ENCODE assay signal across 26 mouse cellular contexts in genomic region chr10:11746959-11747358, GRCm38 (mm10).
DNase-seq lines count a peak whose midpoint lies in the region; ATAC-seq and TF ChIP-seq lines count a peak whose summit lies in the region.
"Had no signal": no experiment of that assay in that cellular context is flagged by ENCODE, and none has a peak within 500 bp of the region (broad histone marks: within the 10 kb centered on the region; RNA-seq: fewer than 3 reads in every experiment).

No protein-coding gene starts in this region.

- DNase-seq in ES-CJ7 (ENCODE audit: low read depth, low spot score) (peak; percentile 85), R1 (ENCODE audit: low read depth, low spot score) (peak; percentile 90)
- no peak for DNase-seq in forebrain, embryonic 11.5 days (ENCODE audit: low spot score)
- DNase-seq in c-Kit-positive CD71-positive TER-119-positive erythroid progenitor cells, embryonic 14.5 days (ENCODE audit: low spot score) = no peak
- DNase-seq in lung, postnatal 14 days = no peak
- DNase-seq: adrenal gland, adult 8-10 months; adrenal gland, postnatal 14 days; adrenal gland, postnatal 36 days; cerebellum, adult 11 months; cerebellum, adult 18-20 months; cerebellum, adult 8-10 months; cerebellum, adult 9-11 months; cerebellum, postnatal 14 days; cerebellum, postnatal 36 days; embryo, embryonic 11 days; forebrain, postnatal 0 days had no signal

- TF ChIP-seq EP300 in ES-Bruce4 (IDR thresholded peaks at IDR 0.05; ENCODE audit: insufficient read depth, low read depth, low read length) = peak; percentile 33; the same call in 1 of the 2 replicates

- ATAC-seq in forebrain, embryonic 11.5 days (replicated peaks; ENCODE audit: low FRiP score) = no peak
- ATAC-seq: activated CD4-positive, CD25-positive, alpha-beta regulatory T cell, adult 4 months; forebrain, embryonic 13.5 days; forebrain, embryonic 15.5 days; forebrain, postnatal 0 days; Patski had no signal

- no peak overlapping the region for H3K4me3 ChIP-seq in ES-Bruce4 (ENCODE audit: low read depth, low read length)
- H3K4me3 ChIP-seq in forebrain, embryonic 11.5 days (ENCODE audit: low read depth, low read length) = no peak overlapping the region
- H3K4me3 ChIP-seq: embryonic facial prominence, embryonic 12.5 days; embryonic facial prominence, embryonic 15.5 days; erythroblast, embryonic 14.5 days; forebrain, embryonic 10.5 days; forebrain, embryonic 13.5 days; forebrain, embryonic 15.5 days had no signal

- no peaks in the 10 kb centered on the region for H3K36me3 ChIP-seq in ES-Bruce4 (ENCODE audit: control insufficient read depth, insufficient read depth, low read length, poor library complexity, severe bottlenecking)
- no peaks in the 10 kb centered on the region for H3K36me3 ChIP-seq in forebrain, embryonic 11.5 days (ENCODE audit: control insufficient read depth, insufficient read depth, low read length)
- H3K36me3 ChIP-seq: embryonic facial prominence, embryonic 12.5 days; embryonic facial prominence, embryonic 15.5 days; forebrain, embryonic 10.5 days; forebrain, embryonic 15.5 days; G1E had no signal

- H3K27ac ChIP-seq in ES-Bruce4 (ENCODE audit: insufficient read depth, low read length) = peak overlapping the region; percentile 75
- H3K27ac ChIP-seq in forebrain, embryonic 11.5 days (ENCODE audit: low read depth, low read length) = no peak overlapping the region
- H3K27ac ChIP-seq: embryonic facial prominence, embryonic 12.5 days; embryonic facial prominence, embryonic 15.5 days; forebrain, embryonic 10.5 days; forebrain, embryonic 13.5 days; forebrain, embryonic 15.5 days had no signal

- H3K4me2 ChIP-seq in forebrain, embryonic 11.5 days (ENCODE audit: low read depth, low read length, severe bottlenecking) = no peak overlapping the region
- H3K4me2 ChIP-seq: embryonic facial prominence, embryonic 12.5 days; embryonic facial prominence, embryonic 15.5 days; forebrain, embryonic 13.5 days; forebrain, embryonic 15.5 days had no signal

- no peak overlapping the region for H3K9ac ChIP-seq in ES-Bruce4 (ENCODE audit: low read depth, poor library complexity, severe bottlenecking)
- no peak overlapping the region for H3K9ac ChIP-seq in forebrain, embryonic 11.5 days (ENCODE audit: low read length)
- H3K9ac ChIP-seq: embryonic facial prominence, embryonic 12.5 days; embryonic facial prominence, embryonic 15.5 days; forebrain, embryonic 13.5 days; forebrain, embryonic 15.5 days; forebrain, postnatal 0 days had no signal

- no peak for TF ChIP-seq CTCF in ES-Bruce4 (IDR thresholded peaks at IDR 0.05; ENCODE audit: low read depth, low read length)

- H3K9me3 ChIP-seq in ES-Bruce4 (replicated peaks; ENCODE audit: control insufficient read depth, insufficient read depth, low read length, poor library complexity, severe bottlenecking) = peaks cover 4% of the 10 kb centered on the region; the same call in 1 of the 2 replicates
- H3K9me3 ChIP-seq in forebrain, embryonic 11.5 days (ENCODE audit: control insufficient read depth, low read length) = no peaks in the 10 kb centered on the region
- H3K9me3 ChIP-seq: embryonic facial prominence, embryonic 12.5 days; embryonic facial prominence, embryonic 15.5 days; forebrain, embryonic 10.5 days; forebrain, embryonic 13.5 days; forebrain, embryonic 15.5 days; G1E had no signal

- no peak for TF ChIP-seq POLR2A in ES-Bruce4 (IDR thresholded peaks at IDR 0.05; ENCODE audit: insufficient read depth, low read length)

- H3K27me3 ChIP-seq in ES-Bruce4 (ENCODE audit: control insufficient read depth, insufficient read depth, low read length, poor library complexity, severe bottlenecking) = no peaks in the 10 kb centered on the region
- H3K27me3 ChIP-seq in forebrain, embryonic 11.5 days (ENCODE audit: control insufficient read depth, insufficient read depth, low read length) = no peaks in the 10 kb centered on the region
- H3K27me3 ChIP-seq: embryonic facial prominence, embryonic 12.5 days; embryonic facial prominence, embryonic 15.5 days; forebrain, embryonic 13.5 days; forebrain, embryonic 15.5 days; Patski had no signal

- H3K4me1 ChIP-seq in ES-Bruce4 (ENCODE audit: control insufficient read depth, insufficient read depth, low read length) = no peaks in the 10 kb centered on the region
- H3K4me1 ChIP-seq in forebrain, embryonic 11.5 days (replicated peaks; ENCODE audit: control insufficient read depth, insufficient read depth, low read length) = no peaks in the 10 kb centered on the region
- H3K4me1 ChIP-seq: embryonic facial prominence, embryonic 12.5 days; embryonic facial prominence, embryonic 15.5 days; forebrain, embryonic 10.5 days; forebrain, embryonic 13.5 days; forebrain, embryonic 15.5 days had no signal

Comparison
In these comparisons a context has a peak if more than half of its experiments do, and no peak if none do; other contexts are left out.
1. DNase-seq: peak in ES-CJ7 (single experiment) and R1 (single experiment); none in forebrain, embryonic 11.5 days (single experiment), c-Kit-positive CD71-positive TER-119-positive erythroid progenitor cells, embryonic 14.5 days (single experiment) and lung, postnatal 14 days (single experiment).